Mouse (Mus musculus): ENCODE data around the gene Ankmy1. TPM values are rescaled to one million over a fixed set of nuclear protein-coding genes. Genes with fewer than 3 reads are reported as not detected.

The Ankmy1 gene
- polyA plus RNA-seq, 1 experiment = not detected

DNA sequence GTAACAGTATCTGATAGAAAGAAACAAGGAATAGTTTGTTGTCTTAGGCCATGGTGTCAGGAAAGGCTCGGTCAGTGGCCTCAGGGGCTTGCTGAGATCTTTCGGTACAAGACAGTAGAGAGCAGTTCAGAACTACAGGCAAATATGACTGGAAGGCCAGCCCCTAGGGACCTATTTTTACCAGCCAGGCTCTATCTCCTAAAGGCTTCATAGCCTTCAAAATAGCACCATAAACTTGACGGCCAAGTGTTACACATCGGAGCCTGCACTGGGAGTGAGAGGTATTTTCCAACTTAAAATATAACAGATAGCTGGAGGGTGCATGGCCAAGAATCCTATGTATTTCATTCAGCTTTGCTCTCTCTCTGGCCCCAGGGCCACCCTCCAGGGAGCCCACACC, 18.8 kb upstream of the Ankmy1 start:
- WGBS = 90% methylated on average over 4 of the region's 4 CpGs
- Histone ChIP-seq H3K4me1 (ENCODE audit: control insufficient read depth, insufficient read depth, insufficient read length, low read length) (peaks cover 17% of the 10 kb centered on the region), H3K36me3 (ENCODE audit: control insufficient read depth, insufficient read depth, low read length) (peaks cover 38% of the 10 kb centered on the region), H3K27ac (ENCODE audit: insufficient read depth, low read depth, low read length) (peak overlapping the region; percentile 39; the same call in 1 of the 2 replicates), H3K27me3 (ENCODE audit: control insufficient read depth, insufficient read depth, low read length) (no peaks in the 10 kb centered on the region), H3K4me3 (ENCODE audit: low read depth, low read length) (no peak overlapping the region)
- no peak for TF ChIP-seq POLR2A (IDR thresholded peaks at IDR 0.05; ENCODE audit: low read depth, low read length)
- TF ChIP-seq CTCF (IDR thresholded peaks at IDR 0.05; ENCODE audit: extremely low read depth, insufficient read length, insufficient replicate concordance, low read depth, low read length) = no peak

DNA sequence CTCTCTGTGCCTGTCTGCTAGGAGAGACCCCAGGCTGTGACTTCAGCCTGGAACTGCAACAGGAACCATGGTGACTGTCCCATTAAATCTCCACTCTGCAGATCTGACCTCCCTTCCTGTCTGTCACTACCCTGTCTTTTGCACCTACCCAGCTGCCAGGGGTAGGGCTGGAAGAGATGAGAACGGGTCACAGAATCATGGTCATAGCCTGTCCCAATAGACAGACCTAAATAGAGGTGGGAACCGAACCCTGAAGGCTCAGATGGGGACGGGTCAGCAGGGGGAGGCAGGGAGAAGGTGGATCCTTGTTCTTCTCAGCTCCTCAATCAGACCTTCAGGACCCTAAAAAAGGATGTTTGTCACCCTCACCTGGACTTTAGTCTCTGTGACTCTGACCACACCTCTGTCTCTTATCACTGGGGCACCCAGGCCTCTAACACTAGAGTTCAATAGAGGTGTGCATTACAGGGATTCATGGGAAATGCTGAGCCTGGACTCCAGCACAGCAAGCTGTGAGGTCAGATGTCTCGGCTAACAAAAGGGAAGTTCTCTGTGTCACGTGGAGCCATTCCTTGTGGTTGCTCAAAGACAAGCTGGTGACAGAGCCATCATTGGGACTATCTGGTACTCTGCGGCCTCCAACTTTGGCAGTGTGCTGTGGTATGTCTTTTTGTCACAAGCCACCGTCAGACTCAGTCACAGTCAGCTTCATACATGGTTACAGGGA, 17.9 kb upstream of the Ankmy1 start:
- WGBS = 35% methylated on average over 7 of the region's 7 CpGs
- Histone ChIP-seq H3K27ac (ENCODE audit: insufficient read depth, low read depth, low read length) (peak overlapping the region; percentile 79), H3K36me3 (ENCODE audit: control insufficient read depth, insufficient read depth, low read length) (peaks cover 46% of the 10 kb centered on the region)

DNA sequence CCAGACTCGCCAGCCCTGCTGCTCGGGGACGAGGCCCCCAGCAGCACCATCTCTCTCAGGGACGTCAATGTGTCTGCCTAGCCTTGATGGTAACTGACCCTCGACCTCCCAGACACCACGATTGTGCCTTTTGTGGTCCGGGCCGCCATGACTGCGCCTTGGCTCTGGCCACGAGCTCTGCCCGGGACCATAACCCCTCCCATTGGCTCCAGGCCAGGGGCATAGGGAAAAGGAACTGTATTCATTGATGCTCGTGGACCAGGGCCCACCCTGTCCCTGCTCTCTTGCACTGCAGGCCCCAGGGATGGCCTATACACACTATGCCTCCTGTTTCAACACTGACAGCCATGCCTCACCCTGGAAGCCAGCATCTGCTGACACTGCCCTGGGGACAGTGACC, 17.1 kb upstream of the Ankmy1 start:
- Histone ChIP-seq H3K4me3 (ENCODE audit: low read depth, low read length) (no peak overlapping the region), H3K4me1 (ENCODE audit: control insufficient read depth, insufficient read depth, insufficient read length, low read length) (peaks cover 17% of the 10 kb centered on the region), H3K36me3 (ENCODE audit: control insufficient read depth, insufficient read depth, low read length) (peaks cover 55% of the 10 kb centered on the region), H3K27ac (ENCODE audit: insufficient read depth, low read depth, low read length) (peak overlapping the region; percentile 79), H3K27me3 (ENCODE audit: control insufficient read depth, insufficient read depth, low read length) (no peaks in the 10 kb centered on the region)
- TF ChIP-seq POLR2A (IDR thresholded peaks at IDR 0.05; ENCODE audit: low read depth, low read length) (no peak), CTCF (IDR thresholded peaks at IDR 0.05; ENCODE audit: extremely low read depth, insufficient read length, insufficient replicate concordance, low read depth, low read length) (no peak)
- WGBS = 48% methylated on average over 12 of the region's 12 CpGs

More for the DNA sequence above, 17.9 kb upstream of the Ankmy1 start:
- H3K4me1 ChIP-seq (ENCODE audit: control insufficient read depth, insufficient read depth, insufficient read length, low read length) = peaks cover 17% of the 10 kb centered on the region
- H3K27me3 ChIP-seq (ENCODE audit: control insufficient read depth, insufficient read depth, low read length) = no peaks in the 10 kb centered on the region
- TF ChIP-seq CTCF (IDR thresholded peaks at IDR 0.05; ENCODE audit: extremely low read depth, insufficient read length, insufficient replicate concordance, low read depth, low read length) = no peak
- TF ChIP-seq POLR2A (IDR thresholded peaks at IDR 0.05; ENCODE audit: low read depth, low read length) = no peak
- H3K4me3 ChIP-seq (ENCODE audit: low read depth, low read length) = no peak overlapping the region

DNA sequence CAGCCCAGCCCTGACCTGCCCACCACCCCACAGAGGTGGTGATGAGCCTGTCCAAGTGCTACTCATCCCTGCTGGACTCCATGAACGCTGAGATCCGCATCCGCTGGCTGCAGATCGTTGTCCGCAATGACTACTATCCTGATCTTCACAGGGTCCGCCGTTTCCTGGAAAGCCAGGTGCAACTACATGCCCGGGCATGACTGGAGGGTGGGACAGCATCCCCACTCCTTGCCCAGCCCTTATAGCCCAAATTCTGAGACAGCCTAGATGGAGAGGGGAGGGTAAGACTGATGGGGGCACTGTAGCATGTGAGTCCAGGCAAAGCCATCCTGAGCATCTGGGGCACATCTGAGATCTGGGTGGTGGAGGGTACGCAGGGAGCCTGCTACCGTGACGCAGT, 16.4 kb upstream of the Ankmy1 start:
- no peak overlapping the region for H3K27ac ChIP-seq (ENCODE audit: insufficient read depth, low read depth, low read length)
- WGBS = 94% methylated on average over 11 of the region's 11 CpGs
- TF ChIP-seq CTCF (IDR thresholded peaks at IDR 0.05; ENCODE audit: extremely low read depth, insufficient read length, insufficient replicate concordance, low read depth, low read length) = no peak
- TF ChIP-seq POLR2A (IDR thresholded peaks at IDR 0.05; ENCODE audit: low read depth, low read length) = no peak
- peaks cover 58% of the 10 kb centered on the region for H3K36me3 ChIP-seq (ENCODE audit: control insufficient read depth, insufficient read depth, low read length)
- no peak overlapping the region for H3K4me3 ChIP-seq (ENCODE audit: low read depth, low read length)
- no peaks in the 10 kb centered on the region for H3K27me3 ChIP-seq (ENCODE audit: control insufficient read depth, insufficient read depth, low read length)
- peaks cover 17% of the 10 kb centered on the region for H3K4me1 ChIP-seq (ENCODE audit: control insufficient read depth, insufficient read depth, insufficient read length, low read length)

DNA sequence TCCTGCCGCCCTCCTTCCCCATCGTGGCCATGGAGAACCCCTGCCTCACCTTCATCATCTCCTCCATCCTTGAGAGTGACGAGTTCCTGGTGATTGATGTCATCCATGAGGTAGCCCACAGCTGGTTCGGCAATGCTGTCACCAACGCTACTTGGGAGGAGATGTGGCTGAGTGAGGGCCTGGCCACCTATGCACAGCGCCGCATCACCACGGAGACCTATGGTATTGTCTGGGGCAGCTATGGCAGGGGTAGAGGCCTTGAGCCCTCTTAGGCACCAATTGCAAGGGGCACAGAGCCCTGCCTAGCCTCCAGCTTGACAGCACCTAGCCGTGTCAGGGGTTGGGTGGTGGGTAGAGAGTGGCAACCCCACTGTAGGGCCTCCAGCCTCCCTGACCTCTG, 14.0 kb upstream of the Ankmy1 start:
- peaks cover 64% of the 10 kb centered on the region for H3K36me3 ChIP-seq (ENCODE audit: control insufficient read depth, insufficient read depth, low read length)
- WGBS = 94% methylated on average over 9 of the region's 9 CpGs
- TF ChIP-seq POLR2A (IDR thresholded peaks at IDR 0.05; ENCODE audit: low read depth, low read length) = no peak
- no peak for TF ChIP-seq CTCF (IDR thresholded peaks at IDR 0.05; ENCODE audit: extremely low read depth, insufficient read length, insufficient replicate concordance, low read depth, low read length)
- H3K4me3 ChIP-seq (ENCODE audit: low read depth, low read length) = no peak overlapping the region
- no peak overlapping the region for H3K27ac ChIP-seq (ENCODE audit: insufficient read depth, low read depth, low read length)
- H3K4me1 ChIP-seq (ENCODE audit: control insufficient read depth, insufficient read depth, insufficient read length, low read length) = peaks cover 29% of the 10 kb centered on the region
- H3K27me3 ChIP-seq (ENCODE audit: control insufficient read depth, insufficient read depth, low read length) = no peaks in the 10 kb centered on the region

DNA sequence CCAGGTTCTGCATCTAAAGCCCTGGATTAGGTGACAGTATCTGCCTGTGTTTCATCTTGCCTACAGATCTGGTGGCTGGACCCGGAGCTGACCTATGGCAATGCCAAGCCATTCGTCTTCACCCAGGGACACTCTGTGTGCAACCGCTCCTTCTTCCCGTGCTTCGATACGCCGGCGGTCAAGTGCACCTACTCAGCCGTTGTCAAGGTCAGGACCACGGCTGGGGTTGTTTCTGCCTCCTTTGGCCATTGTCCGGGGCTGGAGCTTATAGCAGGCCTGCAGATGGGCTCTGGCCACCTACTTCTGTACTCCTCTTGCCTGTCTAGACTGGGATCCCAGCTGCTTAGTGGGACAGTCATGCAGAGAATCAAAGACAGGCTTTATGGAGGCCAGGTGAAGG, 12.3 kb upstream of the Ankmy1 start:
- Histone ChIP-seq H3K4me3 (ENCODE audit: low read depth, low read length) (no peak overlapping the region), H3K4me1 (ENCODE audit: control insufficient read depth, insufficient read depth, insufficient read length, low read length) (peaks cover 19% of the 10 kb centered on the region), H3K36me3 (ENCODE audit: control insufficient read depth, insufficient read depth, low read length) (peaks cover 62% of the 10 kb centered on the region), H3K27ac (ENCODE audit: insufficient read depth, low read depth, low read length) (no peak overlapping the region), H3K27me3 (ENCODE audit: control insufficient read depth, insufficient read depth, low read length) (no peaks in the 10 kb centered on the region)
- TF ChIP-seq CTCF (IDR thresholded peaks at IDR 0.05; ENCODE audit: extremely low read depth, insufficient read length, insufficient replicate concordance, low read depth, low read length) (no peak), POLR2A (IDR thresholded peaks at IDR 0.05; ENCODE audit: low read depth, low read length) (no peak)
- 91% methylated on average over 11 of the region's 11 CpGs for WGBS

DNA sequence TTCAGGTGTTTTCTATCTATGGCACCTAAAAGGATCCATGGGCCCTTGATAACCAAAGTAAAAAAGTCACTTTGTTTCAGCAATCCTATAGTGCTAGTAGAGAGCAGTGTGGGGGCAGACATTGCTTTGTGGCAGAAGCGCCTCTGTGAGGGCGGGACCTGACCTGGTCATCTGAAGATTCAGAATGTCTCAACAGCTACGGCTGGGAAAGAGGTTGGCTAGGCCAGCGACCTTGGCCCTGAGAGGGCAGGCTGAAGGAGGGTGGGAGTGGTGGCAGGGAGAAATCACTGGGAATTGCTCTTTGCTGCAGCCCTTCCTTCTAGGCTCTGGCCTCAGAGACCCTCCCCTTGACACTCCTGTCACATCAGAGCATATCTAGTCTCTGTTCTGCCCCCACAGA, 11.5 kb upstream of the Ankmy1 start:
- no peak for TF ChIP-seq POLR2A (IDR thresholded peaks at IDR 0.05; ENCODE audit: low read depth, low read length)
- no peak for TF ChIP-seq CTCF (IDR thresholded peaks at IDR 0.05; ENCODE audit: extremely low read depth, insufficient read length, insufficient replicate concordance, low read depth, low read length)
- H3K36me3 ChIP-seq (ENCODE audit: control insufficient read depth, insufficient read depth, low read length) = peaks cover 54% of the 10 kb centered on the region
- no peak overlapping the region for H3K27ac ChIP-seq (ENCODE audit: insufficient read depth, low read depth, low read length)
- no peak overlapping the region for H3K4me3 ChIP-seq (ENCODE audit: low read depth, low read length)
- H3K4me1 ChIP-seq (ENCODE audit: control insufficient read depth, insufficient read depth, insufficient read length, low read length) = peaks cover 21% of the 10 kb centered on the region; the same call in 1 of the 2 replicates
- 84% methylated on average over 4 of the region's 4 CpGs for WGBS
- H3K27me3 ChIP-seq (ENCODE audit: control insufficient read depth, insufficient read depth, low read length) = no peaks in the 10 kb centered on the region
